Mouse (Mus musculus) urinary bladder, postnatal 10 days (tissue): ENCODE measurements around the gene Kpna2.
"Not testable (repeated sequence)": the region's sequence is repeated elsewhere in the genome, so short reads cannot be mapped to it uniquely, and the experiment has no call there.

Source experiments
- DNase-seq: peaks from one replicate; pipeline ENCODE4 v3.0.0; 2022; ENCODE audit warnings: low spot score

Kpna2 gene

DNA sequence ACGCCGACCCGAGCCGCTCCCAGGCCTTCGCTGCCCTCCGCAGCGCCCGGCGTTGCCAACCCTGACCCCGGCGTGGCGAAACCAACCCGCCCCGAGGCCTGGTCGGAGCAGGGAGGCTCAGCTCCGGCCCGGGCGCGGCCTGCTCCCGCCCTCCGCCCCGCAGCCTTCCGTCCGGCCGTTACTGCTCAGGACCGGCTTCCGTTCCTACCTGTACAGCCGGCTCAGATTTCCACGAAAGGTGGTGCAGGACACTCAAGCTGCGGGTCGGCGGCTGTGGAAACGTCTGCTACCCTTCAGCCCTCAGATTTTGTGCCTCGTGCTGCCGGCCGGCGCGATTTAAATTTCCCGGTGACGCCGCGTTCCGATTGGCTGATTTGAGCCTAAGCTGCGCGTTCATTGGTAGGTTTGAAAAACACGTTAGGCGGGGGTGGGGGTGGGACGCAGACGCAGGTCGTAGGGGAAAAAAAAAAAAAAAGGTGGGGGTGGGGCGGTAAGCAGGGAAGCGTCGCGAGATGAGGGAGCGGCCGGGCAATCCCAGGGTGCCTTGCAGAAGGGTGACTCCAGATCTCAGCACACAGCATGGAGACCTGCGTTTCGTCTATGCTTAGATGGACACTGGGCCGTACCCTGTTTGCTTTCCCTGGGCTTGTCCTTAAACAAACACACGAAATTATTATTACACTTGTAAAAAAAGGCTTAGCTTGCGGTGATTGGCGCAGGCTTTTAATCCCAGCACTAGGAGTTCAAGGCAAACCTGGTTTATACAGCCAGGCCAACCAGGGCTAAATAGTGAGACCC, at the start of gene Kpna2:
Gene Kpna2, minus strand, starts transcription at position 391 of the 798 bp plus-strand sequence.
- DNase-seq, result peak; percentile 62

DNA sequence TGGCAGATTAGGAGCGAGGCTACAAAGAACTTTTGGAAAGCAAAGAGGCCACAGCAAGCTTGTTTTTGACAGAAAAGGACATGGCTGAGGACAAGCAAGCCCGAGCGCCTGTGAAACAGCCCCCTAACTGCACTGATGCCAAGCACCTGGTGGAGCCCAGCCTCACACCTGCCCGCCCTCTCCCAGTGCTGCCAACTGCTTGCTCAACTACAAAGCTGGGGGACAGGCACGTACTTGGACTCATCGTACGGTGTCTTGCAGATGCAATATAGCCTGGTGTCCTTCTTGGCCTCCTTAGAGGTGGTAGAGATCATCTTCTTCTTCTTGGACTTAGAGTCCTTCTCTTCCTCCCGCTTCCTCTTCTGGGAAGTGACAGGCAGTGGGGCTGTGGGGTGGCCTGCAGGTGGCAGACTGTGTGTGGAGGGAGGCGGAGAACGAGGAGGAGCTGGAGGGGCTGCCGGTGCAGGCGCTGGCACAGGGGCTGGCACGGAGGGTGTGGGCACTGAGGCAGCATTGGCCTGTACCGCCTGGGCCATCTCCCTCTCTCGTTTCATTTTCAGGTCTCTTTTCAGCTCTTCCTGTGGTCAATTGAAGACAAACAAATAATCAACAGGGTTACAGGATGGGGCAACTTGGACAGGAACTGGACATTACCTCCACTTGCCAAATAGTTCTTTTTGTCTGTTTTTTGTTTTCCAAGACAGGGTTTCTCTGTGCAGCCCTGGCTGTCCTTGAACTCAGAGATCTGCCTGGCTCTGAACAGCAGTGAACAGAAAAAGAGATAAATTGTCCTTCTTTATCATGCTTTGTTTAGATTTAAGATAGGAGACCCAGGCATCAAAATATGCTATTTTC, 47.7 kb upstream of the Kpna2 start:
- no peak for DNase-seq

DNA sequence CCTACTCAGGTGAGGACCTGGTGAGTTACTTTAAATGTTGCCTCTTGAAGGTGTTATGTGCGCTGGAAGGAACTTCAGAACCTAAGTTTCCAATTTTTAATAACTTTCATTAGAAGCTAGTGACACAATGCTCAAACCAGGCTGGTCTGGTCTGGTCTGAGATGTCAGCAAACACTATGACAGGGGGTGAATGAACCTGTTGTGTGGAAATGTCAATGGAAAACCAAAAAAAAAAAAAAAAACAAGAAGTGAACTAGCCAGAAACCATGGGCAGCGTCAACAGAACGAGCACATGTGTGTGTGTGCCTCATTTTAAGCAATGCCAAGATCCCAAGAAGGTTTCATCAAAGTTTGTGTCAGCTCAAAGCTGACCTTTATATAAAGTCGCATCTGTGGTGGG, 46.2 kb upstream of the Kpna2 start:
- DNase-seq, result no peak

DNA sequence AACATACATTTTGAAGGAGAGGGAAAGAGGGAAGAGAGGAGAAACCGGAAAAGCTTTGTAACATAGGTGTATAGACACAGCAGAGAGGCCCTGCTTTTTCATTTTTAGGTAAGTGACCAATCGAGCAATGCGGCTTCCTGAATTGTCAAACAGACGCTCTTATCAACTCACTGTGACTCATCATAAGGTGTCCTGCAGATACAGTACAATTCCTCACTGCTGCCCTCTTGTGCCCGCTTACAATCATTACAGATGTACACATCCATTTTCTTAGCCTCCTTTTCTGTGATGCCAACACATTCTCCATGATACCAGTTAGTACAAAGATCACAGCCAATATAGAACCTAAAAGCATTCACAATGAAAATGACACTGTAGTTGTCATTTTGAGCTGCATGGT, 45.0 kb upstream of the Kpna2 start:
- DNase-seq, result no peak

DNA sequence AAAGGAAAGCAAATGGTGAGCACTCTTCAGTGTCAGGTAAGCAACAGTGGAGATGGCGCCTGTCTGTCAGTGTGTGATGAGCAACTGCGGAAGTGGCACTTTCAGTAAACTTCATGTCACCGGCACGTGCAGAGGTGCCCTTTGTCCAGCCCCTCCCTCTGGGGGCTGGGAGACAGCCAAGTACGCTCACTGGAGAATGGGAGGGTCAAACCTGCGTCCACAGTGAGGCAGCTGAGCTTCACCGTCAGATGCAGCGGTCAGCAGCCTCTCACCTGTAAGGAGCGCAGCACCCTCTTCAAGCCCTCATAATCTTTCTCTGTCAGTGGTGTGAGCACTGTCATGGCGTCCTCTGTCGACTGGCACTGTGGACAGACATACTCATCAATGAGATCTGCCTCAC, 44.0 kb upstream of the Kpna2 start:
- DNase-seq, result no peak

DNA sequence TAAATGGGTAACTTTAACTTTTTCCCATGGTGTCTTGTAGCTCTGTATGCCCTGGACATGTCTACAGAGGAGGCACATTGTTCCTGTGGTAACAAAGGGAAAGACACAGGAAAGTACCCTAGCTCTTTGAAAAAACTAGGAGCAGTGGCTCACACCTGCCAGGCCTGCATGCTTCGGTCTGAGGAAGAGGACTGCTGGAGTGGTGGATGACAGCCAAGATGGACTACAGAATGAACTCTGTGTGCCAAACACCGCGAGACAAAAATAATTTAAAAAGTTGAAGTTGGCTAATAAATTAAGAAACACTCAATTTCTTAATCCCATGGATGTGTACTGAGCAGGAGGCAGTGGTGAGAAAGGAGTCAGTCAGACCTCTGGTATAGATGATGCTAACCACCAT, 42.1 kb upstream of the Kpna2 start:
- DNase-seq, result no peak

DNA sequence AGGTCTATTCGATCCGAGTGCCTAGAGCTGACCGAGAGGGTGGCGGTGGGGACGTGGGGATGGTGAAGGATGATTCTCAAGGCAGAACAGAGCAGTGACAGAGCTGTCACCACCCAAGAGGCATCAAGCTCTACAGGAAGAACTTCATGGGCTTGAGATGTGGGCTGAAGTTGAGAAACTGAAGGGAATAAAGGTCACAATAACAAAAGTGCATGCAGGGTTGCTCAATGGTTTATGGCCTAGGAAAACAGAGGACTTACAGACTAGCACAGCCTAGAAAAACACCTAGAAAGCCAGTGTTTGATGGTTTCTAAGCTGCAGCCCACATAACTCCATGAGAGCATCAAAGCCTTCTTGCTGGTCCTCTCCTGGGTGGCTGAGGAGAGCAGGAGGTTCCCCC, 40.1 kb upstream of the Kpna2 start:
- no peak for DNase-seq

DNA sequence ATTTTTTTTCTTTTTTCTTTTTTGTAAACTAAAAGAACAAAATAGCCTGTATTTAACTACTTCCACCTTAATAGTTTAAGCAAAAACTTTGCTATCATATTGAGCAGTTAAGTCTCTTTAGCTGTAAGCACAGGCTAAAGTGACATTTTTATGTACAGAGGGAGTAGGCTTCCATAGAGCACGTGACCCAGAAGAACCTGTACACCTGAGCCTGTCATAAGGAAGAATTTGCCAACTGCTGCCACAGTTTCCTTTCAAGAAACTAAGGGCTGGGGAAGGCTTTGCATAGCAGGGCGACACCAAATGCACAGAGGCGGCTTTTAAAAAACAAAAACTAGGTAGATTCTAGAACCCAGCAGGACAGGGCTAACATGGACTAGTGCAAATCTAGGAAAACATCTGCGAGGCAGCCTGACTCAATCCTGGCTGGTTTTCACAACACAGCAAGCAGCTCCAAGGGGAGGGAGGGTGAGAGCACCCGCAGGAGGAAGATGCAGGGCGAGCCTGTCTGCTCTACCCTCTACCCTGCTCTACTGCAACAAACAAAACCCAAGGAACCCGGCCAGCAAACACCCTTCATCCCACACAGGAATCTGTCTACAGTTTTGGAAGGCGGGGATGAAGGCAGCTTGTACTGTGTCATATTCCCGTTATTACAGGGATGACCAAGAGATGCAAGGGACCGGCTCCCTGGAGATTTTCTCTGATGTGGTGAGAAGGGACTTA, 34.9 kb upstream of the Kpna2 start:
- DNase-seq, result no peak

DNA sequence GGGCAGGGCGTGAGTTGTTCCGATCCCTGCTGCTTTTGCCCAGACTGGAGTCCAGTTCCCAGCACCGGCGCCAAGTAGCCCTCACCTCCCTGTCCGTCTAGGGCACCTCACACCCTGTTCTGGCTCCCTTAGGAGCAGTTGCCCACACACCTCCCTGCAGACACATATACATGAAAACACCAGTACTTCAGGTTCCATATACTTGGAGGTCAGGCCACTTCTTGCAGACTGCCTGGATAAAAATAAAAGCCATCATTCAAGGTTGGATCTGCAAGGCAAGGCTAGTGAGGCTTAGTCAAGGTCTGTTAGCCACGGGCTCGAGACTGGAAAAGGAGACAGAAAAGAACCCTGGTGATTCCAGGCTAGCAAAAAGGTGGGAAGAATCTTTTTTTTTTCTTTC, 32.3 kb upstream of the Kpna2 start:
- DNase-seq, result no peak

DNA sequence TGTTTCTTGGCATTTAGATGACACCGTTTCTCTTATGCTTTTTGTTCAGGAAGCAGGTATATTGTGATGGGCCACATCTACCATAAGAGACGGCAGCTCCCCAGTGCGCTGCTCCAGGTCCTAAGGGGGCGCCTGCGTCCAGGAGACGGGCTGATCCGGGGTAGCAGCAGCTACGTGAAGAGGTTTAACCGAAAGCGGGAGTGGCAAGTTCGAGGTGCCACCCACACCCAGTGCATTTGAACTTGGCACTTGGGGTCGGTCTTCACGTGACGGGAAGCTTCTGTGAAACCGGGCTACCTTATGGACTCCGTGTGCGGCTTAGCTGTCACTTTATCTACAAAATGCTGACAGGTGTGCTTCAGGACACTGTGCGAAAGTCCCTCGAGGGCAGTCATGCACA, 30.2 kb upstream of the Kpna2 start:
- no peak for DNase-seq

DNA sequence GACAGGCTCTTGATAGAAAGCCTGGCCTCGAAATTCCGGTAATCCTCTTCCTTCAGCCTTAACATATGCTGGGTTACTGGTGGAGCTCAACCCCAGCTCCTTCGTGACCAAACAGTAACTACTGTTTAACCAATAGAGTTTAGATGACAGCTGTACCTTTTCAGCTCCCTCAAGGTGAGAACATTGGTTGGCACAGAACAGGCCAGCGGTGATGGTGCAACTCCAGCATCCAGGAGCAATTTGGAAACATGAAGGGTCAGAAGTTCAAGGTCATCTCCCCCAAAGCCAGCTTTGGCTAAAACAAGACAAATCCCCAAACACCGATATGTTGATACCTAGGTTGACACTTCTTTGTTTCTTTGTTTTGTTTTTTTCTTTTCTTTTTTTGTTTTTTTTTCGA, 29.4 kb upstream of the Kpna2 start:
- no peak for DNase-seq

DNA sequence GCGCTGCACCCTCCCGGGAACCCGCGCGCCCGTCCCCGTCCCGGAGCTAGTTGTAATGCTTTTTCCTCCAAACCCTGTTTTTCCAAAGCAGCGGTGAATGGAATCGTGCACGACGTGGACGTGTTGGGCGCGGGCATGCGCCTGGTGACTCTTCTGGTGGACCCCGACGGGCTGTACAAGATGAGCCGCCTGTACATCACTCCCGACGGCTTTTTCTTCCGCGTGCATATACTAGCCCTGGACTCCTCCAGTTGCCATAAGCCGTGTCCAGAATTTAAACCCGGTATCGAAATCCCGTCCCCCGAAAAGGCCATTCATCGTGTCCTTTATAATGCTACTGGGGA, 28.9 kb upstream of the Kpna2 start:
- DNase-seq, result no peak

DNA sequence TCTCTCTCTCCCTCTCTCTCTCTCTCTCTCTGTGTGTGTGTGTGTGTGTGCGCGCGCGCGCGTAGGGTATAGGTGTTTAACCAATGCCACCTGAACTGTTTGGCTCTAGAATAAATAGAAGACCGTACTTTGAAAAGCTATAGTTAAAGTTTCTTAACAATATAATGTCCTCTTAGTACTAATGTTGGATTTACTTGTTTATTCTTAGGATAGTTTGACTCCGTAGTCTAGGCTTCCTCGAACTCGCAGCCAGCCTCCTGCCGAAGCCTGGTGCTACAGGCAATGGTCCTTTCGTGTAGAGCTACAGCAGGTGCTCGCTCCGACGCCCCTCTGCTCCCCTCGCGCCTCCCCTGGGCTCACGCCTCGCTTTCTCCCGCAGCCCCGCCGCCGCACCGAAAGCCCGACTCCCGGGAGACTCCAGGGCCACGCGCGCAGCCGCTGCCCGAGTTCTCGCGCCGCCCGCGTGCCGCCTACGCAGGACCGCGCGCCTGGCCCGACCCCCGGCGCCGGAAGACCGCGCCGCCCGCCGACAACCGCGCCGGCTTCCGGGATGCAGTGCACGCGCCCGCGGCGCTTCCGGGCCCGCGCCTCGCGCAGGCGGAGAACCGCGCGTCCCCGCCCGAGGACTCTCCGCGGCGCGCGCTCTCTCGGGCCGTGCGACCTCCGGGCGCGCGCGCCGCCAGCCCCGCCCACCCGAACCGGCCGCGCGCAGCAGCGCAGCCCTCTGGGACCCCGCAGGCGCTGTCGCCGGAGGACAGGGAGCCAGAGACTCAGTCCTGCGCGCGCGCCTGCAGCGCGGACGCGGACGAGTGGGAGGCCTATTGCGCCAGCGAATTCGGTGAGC, 28.3 kb upstream of the Kpna2 start:
- no peak for DNase-seq

DNA sequence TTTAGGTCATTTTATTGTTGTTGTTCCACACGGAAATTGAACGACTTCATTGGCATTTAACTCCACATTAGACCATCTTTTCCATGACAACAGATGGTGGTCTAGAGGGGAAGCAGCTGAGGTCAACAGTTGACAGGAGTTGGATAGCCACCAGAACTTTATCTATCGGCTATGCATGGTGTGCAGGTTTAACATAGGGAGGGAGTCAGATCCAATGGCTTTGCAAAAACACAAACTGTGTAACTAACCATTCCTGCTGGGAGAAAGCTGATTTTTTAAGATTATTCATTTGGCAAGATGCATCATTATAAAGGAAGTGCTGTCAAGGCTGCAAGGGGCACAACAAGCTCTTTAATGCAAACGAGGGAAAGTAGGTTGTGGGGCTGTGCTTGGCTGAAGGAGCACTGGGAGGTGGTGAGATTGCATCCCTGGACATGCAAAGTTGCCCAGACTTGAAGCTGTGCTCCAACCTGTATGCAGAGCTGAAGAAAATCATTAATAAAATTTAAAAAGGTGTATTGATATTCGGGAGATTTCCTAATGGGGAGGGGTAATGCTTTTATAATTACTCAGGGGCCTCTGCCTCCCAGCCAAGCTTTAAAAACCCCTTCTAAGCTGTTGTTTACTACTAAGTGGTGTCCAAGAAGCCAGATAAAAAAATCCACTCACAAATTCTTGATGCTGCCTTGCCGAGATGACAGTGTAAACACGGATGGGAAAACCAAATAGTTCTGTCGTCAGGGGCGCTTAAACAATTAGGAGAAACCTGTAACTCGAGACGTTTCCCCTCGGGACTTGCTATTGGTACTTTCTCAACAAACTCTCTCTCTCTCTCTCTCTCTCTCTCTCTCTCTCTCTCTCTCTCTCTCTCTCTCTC, 27.5 kb upstream of the Kpna2 start:
- DNase-seq, result no peak

DNA sequence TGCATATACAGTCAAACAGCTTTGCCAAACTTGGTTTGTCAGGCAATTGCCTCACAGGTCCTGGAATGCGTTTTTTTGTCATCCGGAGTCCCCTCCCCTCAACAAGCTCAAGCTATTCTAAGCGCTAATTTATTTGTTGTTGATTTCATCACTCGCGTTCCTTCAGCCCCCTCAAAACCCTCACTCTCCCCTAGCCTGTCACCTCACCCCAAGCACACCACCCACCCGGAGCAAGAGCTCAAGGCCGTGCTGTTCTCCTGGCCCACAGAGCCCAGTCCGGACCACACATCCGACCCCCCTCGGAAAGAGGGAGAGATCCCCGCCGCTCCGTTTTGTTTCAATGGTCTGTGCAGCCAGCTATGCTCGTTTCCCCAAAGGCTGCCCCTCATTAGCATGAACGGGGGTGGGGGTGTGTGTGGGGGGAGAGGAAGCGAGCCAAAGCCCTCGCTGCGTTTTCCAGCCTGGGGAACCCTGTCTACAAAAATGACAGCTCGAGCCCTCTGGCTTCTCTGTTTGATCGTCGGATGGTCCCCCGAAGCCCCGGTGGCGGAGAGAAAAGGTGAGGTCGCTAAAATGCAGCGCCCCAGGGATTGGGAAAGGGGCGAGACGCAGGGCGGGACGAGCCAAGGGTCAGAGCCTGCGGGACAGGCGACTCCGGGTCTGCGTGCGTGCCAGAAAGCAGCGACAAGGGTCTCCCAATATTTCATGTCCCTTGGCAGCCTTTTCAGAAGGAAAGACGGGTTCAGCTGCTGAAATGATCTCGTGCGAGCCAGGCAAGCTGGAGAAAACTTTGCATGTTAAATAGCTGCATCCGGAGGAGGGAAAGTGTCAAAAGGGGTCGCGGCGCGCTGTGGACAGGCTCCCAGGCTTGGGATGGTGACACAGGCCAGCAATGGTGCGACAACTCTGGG, 26.3 kb upstream of the Kpna2 start, which contains the start of gene 1810010H24Rik:
Gene 1810010H24Rik, plus strand, starts transcription at position 271 of the 911 bp plus-strand sequence.
- no peak for DNase-seq

DNA sequence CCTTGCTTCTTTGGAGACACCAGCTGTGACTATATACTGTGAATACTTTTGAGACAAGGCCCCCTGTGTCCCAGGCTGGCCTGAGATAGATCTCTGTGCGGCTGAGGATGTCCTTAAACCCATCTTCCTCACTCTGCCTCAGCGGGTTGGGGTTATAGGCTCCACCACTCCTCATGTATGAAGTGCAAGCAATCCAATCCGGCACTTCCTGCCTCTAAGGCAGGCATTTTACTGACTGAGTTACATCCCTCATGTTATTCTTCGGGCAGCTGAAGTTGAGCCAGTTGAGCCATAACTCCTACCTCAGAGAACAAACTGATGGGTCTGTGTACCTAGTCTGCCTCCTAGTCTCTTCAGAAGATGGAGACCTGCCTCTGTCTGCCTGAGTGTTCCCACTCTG, 25.1 kb upstream of the Kpna2 start:
- no peak for DNase-seq

DNA sequence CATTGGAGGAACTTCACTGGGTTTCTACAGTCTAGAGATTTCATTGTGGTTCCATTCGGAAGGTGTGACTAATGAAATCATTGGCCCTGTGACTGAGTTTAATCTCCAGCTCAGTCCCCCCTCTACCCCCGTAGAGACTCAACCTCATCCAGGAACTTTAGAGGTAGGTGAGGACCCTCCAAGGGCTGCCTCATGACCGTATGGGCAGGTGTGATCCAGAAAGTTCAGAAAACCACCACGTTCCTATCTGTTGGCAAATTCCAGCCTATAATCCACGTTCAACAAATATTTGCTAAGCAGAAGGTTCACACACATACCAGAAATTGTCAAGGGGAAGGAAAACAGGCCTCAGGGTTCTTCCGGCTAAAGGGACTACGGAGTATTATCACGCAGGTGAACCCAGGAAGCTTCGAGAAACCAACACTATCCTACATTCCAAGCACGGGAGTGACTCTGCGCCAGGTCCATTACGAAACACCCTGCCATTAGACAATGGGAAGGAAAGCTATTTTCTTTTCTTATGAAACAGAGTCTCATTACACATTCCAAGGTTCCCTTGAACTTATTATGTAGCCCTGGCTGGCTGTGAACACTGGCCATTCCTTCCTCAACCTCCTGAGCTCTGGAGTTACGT, 22.8 kb upstream of the Kpna2 start:
- DNase-seq, result no peak

DNA sequence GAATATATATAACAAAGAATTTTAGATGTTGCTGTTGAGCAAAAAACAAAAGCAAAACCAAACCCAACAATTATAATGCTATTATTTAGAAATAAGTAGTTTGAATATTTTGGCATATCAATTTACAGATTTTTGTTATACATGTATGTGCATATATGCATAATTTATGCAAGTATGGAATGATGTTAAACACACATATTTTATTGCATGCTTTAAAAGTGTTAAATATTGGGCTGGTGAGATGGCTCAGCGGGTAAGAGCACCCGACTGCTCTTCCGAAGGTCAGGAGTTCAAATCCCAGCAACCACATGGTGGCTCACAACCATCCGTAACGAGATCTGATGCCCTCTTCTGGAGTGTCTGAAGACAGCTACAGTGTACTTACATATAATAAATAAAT, 20.4 kb upstream of the Kpna2 start:
- DNase-seq, result not testable (repeated sequence)

DNA sequence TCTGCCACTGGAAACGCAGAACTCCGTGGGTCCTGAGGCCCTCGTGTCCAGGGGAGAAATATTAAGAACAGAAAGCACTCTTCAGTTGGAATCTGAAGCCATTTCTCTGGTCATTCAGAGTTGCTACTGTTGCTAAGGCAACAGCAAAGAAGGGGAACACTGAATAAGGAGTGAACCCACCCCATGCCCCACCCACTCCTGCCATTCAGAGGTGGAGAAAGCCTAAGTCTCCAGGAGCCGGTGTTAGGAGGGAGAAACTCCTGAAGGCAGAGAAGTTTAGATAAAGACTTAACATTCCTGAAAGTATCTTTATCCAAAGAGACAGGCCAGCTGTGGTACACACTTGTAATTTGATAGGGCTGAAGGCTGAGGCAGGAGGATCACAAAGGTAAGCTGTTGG, 20.0 kb upstream of the Kpna2 start:
- DNase-seq, result no peak
